Mouse (Mus musculus) forebrain, postnatal 0 days (tissue): ENCODE measurements around the gene Enpp5. TPM values are rescaled to one million over a fixed set of nuclear protein-coding genes. Genes with fewer than 3 reads are reported as not detected.

Experiments used
- ATAC-seq: fragments of 200-750 bp; cut with Nextera tagmentation; 2 replicates; pipeline ENCODE4 v1.8.0; 2017; ENCODE audit warnings: mild to moderate bottlenecking, moderate library complexity
- DNase-seq: peaks from one replicate; pipeline ENCODE4 v3.0.0-alpha.2; 2015
- H3K27ac ChIP-seq: fragments of 300-500 bp; sonication (generic); 2 replicates; pipeline ENCODE4 v1.5.1; 2014; ENCODE audit warnings: low read depth, mild to moderate bottlenecking, antibody characterized with exemption, low read length, moderate library complexity, mixed read lengths
- H3K27me3 ChIP-seq: fragments of 300-500 bp; sonication (generic); 2 replicates; pipeline ENCODE4 v1.6.1; 2014; ENCODE audit warnings: mild to moderate bottlenecking, low read length, mixed read lengths; ENCODE audit not compliant: insufficient read depth
- H3K36me3 ChIP-seq: fragments of 300-500 bp; sonication (generic); 2 replicates; pipeline ENCODE4 v1.6.1; 2014; ENCODE audit warnings: mild to moderate bottlenecking, moderate library complexity; ENCODE audit not compliant: insufficient read depth
- H3K4me1 ChIP-seq: fragments of 300-500 bp; sonication (generic); 2 replicates; pipeline ENCODE4 v1.6.1; 2014; ENCODE audit warnings: antibody characterized with exemption; ENCODE audit not compliant: insufficient read depth
- H3K4me2 ChIP-seq: fragments of 300-500 bp; sonication (generic); 2 replicates; pipeline ENCODE4 v1.6.1; 2014; ENCODE audit warnings: low read depth, mild to moderate bottlenecking, moderate library complexity
- H3K4me3 ChIP-seq: fragments of 300-500 bp; sonication (generic); 2 replicates; pipeline ENCODE4 v1.5.1; 2014; ENCODE audit warnings: low read depth, low read length, mixed read lengths
- H3K9ac ChIP-seq: fragments of 300-500 bp; sonication (generic); 2 replicates; pipeline ENCODE4 v1.6.1; 2014; ENCODE audit warnings: mild to moderate bottlenecking
- H3K9me3 ChIP-seq: fragments of 300-500 bp; sonication (generic); 2 replicates; pipeline ENCODE4 v1.6.1; 2016; ENCODE audit warnings: low read length
- CTCF ChIP-seq: sonication (generic); IDR thresholded peaks from 2 replicates; pipeline ENCODE4 v1.5.1; 2016; ENCODE audit warnings: antibody characterized with exemption, control low read depth, low read depth
- WGBS: fragments of 180-500 bp; shearing (Covaris S2); extraction: QIAGEN DNeasy Blood & Tissue Kit; methylation state at CpG from one replicate; pipeline ENCODE4 v1.1.7; 2014; 5-methylcytosine and 5-hydroxymethylcytosine counted together
- polyA plus RNA-seq: library from polyadenylated mRNA; unstranded; fragments of >200 nt; fragmentation: Nextera tagmentation; extraction: Ambion mirVana; gene quantifications from 2 replicates; pipeline ENCODE4 v1.2.1, GENCODE M21; 2015
- total RNA-seq: library from RNA; depleted of rRNA; stranded (reverse); fragments of >200 nt; gene quantifications from 2 replicates; pipeline ENCODE4 v1.2.3, GENCODE M21; 2014; rRNA removed

The Enpp5 gene
- total RNA-seq (102 and 130 TPM in 2 replicates), polyA plus RNA-seq (51.9 and 97.5 TPM in 2 replicates)

DNA sequence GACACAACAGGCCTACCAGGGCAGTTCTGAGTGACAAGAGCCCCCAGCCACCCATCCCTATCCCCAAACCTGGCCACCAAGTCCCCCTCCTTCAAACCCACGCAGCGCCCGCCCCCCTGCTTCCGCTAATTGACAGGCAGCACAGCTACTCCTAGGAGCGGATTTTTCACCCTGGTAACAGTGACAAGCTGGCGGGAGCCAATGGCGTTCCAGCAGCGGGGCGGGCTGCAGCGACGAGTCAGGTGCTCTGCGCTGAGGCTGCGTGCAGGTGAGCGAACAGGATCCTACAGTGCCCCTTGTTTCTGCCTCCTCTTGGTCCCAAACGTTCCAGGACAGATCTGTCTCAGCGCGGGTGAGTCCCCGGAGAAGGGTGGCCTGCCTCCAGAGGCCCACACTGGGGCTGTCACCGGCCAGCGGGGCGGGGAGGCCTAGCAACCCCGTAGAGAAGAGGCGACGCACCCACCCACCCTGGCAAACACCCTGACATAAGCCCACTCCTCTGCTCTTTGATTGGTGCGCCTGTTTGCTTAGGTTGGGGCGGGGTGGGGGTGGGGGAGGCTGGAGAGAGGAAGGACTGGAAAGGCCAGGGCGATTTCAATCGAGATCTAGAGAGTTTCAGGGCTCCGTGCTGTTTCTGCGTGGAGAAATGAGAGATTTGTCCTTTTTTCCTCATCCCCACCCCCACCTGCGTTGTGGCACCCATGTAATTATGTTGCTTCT, at the start of gene Enpp5:
Enpp5 (plus strand) TSS at position 183 of the 720 bp plus-strand sequence.
- DNase-seq = peak; percentile 95
- H3K9ac ChIP-seq = peak within 1 kb of the TSS; percentile 76
- peak; percentile 99 for ATAC-seq
- peaks cover 24% of the 10 kb centered on the region for H3K36me3 ChIP-seq
- peak within 1 kb of the TSS; percentile 65 for H3K4me3 ChIP-seq
- TF ChIP-seq CTCF = 0 out of 2 replicates have a peak, but pooled peaks have one; percentile 8
- peak within 1 kb of the TSS; percentile 65 for H3K4me2 ChIP-seq
- peak within 1 kb of the TSS; percentile 94 for H3K27ac ChIP-seq
- H3K9me3 ChIP-seq = no peaks in the 10 kb centered on the region
- 1% methylated on average over 30 of the region's 31 CpGs for WGBS
- no peaks in the 10 kb centered on the region for H3K27me3 ChIP-seq
- peaks cover 4% of the 10 kb centered on the region for H3K4me1 ChIP-seq

DNA sequence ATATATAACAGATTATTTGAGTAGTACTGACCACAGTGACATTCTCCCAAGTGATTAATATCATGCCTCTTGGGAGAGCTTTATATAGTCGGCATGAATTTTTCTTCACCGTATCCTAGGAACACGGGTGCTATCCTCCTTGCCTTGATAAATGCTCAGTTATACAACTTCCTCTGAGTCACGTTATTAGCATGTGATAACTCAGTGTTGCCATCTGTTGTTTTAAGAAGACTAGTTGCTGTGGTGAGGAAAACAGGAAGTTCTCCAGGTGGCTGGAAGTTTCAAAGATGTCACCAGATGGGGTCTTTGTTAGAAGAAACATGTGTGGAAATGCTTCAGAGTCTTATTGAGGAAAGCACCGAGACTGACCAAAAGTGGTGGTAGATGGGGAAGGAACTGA, 49.0 kb upstream of the Enpp5 start:
- no peaks in the 10 kb centered on the region for H3K9me3 ChIP-seq
- no peak overlapping the region for H3K4me2 ChIP-seq
- ATAC-seq (no peak), DNase-seq (no peak)
- no peak overlapping the region for H3K4me3 ChIP-seq
- H3K4me1 ChIP-seq = peaks cover 23% of the 10 kb centered on the region
- no peaks in the 10 kb centered on the region for H3K36me3 ChIP-seq
- WGBS = 63% methylated on average over 5 of the region's 5 CpGs
- no peaks in the 10 kb centered on the region for H3K27me3 ChIP-seq
- no peak overlapping the region for H3K27ac ChIP-seq
- H3K9ac ChIP-seq = no peak overlapping the region
- TF ChIP-seq CTCF = no peak

DNA sequence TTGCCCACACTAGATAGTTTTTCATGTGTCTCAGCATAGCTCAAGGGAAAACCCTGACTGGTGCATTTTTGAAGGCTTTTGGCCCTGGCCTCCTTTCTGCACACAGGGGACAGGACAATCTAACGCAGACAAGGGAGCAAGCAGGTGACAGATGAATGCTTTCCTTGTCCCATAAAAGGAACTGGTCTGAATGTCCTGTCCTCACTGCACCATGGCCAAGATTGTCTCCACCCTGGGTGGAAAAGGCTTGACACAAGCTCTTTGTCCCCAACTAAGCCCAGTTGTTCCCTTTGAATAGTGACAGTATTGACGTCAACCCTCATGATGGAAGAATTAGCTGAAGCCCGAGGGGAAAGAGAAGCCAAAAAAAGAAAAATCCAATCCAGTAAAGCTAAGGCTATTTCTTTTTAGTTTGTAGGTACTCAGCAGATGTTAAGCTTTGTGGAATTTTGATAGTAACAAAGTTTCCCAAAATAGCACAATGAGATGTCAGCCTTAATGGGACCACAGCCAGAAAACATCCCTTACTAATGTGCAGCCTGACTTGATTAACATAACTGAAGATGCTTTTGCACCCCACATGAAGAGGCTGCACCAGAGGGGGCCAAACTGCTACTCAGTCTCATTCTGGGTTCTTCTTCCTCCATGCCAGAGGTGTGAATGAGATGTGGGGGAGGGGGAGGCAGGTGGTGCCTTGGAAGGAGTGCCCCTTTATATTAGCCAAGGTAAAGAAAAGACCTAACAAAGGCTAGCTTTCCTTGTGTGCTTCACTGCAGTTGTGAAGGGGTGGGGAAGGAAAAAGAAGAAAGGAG, 47.6 kb upstream of the Enpp5 start:
- TF ChIP-seq CTCF = no peak
- Histone ChIP-seq H3K9ac (no peak overlapping the region), H3K27ac (no peak overlapping the region), H3K27me3 (no peaks in the 10 kb centered on the region), H3K9me3 (no peaks in the 10 kb centered on the region), H3K4me2 (no peak overlapping the region), H3K36me3 (no peaks in the 10 kb centered on the region), H3K4me1 (peaks cover 15% of the 10 kb centered on the region), H3K4me3 (no peak overlapping the region)
- 9% methylated on average over 3 of the region's 3 CpGs for WGBS
- DNase-seq = no peak
- ATAC-seq = no peak

DNA sequence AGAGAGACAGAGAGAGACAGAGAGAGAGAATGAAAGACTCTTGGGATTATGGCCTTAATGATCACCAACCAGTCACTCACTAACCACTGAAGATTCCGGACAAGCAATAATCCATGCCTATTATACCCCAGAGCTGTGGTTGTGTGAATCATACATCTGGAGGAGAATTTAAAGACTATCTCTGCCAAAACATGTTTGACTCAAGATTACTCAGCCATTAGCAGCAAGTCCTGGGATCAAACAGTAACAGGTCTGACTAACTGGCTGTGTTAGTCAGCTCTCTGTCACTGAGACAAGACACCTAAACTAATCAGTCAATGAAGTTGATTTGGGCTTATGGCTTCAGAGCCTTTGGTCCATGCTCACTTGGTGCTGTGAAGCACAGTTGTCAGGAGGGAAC, 43.6 kb upstream of the Enpp5 start:
- no peaks in the 10 kb centered on the region for H3K36me3 ChIP-seq
- ATAC-seq = no peak
- no peak overlapping the region for H3K27ac ChIP-seq
- H3K4me1 ChIP-seq = no peaks in the 10 kb centered on the region; the same call in 1 of the 2 replicates
- no peak overlapping the region for H3K9ac ChIP-seq
- no peak for TF ChIP-seq CTCF
- H3K9me3 ChIP-seq = no peaks in the 10 kb centered on the region
- no peaks in the 10 kb centered on the region for H3K27me3 ChIP-seq
- DNase-seq = no peak
- no peak overlapping the region for H3K4me2 ChIP-seq
- 92% methylated on average over 1 of the region's 1 CpGs for WGBS
- H3K4me3 ChIP-seq = no peak overlapping the region

DNA sequence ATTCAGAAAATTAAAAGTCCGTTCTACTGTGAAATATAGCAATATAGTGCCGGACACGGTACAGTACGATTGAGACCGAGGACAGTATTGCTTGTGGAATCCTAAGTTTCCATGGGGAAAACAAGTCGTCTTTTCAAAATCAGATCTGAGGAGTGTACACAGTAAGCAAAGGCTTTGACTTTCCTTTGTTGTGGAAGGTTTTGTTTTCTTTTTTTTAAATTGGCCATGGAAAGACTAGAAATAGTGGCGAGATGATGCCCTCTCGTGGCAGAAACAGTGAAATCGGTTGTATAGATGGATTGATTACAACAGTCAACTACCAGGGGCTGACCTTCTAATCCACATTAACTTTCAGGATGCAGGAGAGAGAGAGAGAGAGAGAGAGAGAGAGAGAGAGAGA, 40.0 kb upstream of the Enpp5 start:
- peak; percentile 56 for ATAC-seq
- Histone ChIP-seq H3K4me2 (no peak overlapping the region), H3K4me1 (no peaks in the 10 kb centered on the region), H3K36me3 (no peaks in the 10 kb centered on the region), H3K27me3 (no peaks in the 10 kb centered on the region), H3K4me3 (no peak overlapping the region), H3K9me3 (no peaks in the 10 kb centered on the region), H3K9ac (no peak overlapping the region), H3K27ac (no peak overlapping the region)
- WGBS = 55% methylated on average over 9 of the region's 9 CpGs
- DNase-seq = peak; percentile 79
- peak; percentile 79 for TF ChIP-seq CTCF

DNA sequence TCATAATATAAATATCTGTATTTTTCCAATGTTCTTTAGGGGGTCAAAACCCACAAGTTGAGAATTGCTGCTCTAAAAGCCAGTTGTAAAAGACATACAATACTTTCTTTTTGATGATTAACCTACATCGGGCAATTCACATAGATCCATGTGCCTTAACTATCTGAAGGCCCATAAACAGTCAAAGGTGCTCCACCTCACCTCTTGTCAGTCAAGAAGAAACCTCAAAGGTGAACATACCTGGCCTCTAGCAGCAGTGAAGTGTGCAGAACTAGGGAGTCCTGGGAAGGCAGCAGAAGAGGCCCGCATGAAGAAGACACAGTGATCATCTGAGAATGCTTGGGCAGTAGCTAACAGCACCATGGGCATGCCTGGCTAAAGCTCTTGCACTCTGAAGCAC, 38.2 kb upstream of the Enpp5 start:
- Histone ChIP-seq H3K4me3 (no peak overlapping the region), H3K27ac (no peak overlapping the region), H3K4me2 (no peak overlapping the region), H3K4me1 (no peaks in the 10 kb centered on the region), H3K9me3 (no peaks in the 10 kb centered on the region), H3K27me3 (no peaks in the 10 kb centered on the region), H3K9ac (no peak overlapping the region), H3K36me3 (no peaks in the 10 kb centered on the region)
- 97% methylated on average over 2 of the region's 2 CpGs for WGBS
- ATAC-seq (no peak), DNase-seq (no peak)
- TF ChIP-seq CTCF = no peak

DNA sequence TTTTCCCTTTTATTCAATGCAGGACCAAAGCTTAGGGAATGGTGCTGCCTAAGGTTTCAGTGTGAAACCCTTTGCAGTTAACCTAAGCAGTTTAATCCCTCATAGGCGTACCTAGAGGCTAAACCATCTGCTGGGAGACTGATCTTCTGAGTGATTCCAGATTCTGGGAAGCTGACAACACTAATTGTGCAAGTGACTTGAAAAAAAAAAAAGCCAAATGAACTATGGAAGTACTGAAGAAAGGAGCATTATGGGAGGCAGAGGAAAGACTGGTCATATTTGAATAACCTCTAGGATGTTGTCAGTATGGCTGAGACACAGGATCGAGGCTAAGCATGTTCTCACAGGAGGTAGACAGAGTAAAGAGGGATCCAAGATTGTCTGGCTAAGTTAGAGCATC, 36.3 kb upstream of the Enpp5 start:
- H3K9me3 ChIP-seq = no peaks in the 10 kb centered on the region
- no peaks in the 10 kb centered on the region for H3K27me3 ChIP-seq
- no peak for TF ChIP-seq CTCF
- H3K4me2 ChIP-seq = no peak overlapping the region
- ATAC-seq = no peak
- H3K4me1 ChIP-seq = no peaks in the 10 kb centered on the region
- no peak overlapping the region for H3K9ac ChIP-seq
- H3K36me3 ChIP-seq = no peaks in the 10 kb centered on the region
- H3K4me3 ChIP-seq = no peak overlapping the region
- no peak overlapping the region for H3K27ac ChIP-seq
- no peak for DNase-seq
- 70% methylated on average over 2 of the region's 2 CpGs for WGBS
